Mouse (Mus musculus) limb, embryonic 15.5 days (tissue): Measurements from ENCODE around the gene Insm1. TPM values are rescaled to one million over a fixed set of nuclear protein-coding genes. Genes with fewer than 3 reads are reported as not detected.
A peak's percentile ranks its signal among the peaks of the same experiment; 100 is the strongest.

Experiments used
- ATAC-seq: fragments of 200-750 bp; cut with Nextera tagmentation; 2 replicates; pipeline ENCODE4 v1.8.0; 2017; ENCODE audit warnings: low read depth, moderate TSS enrichment; ENCODE audit not compliant: insufficient number of reproducible peaks, low FRiP score, low TSS enrichment
- H3K27ac ChIP-seq: fragments of 300-500 bp; sonication (generic); 2 replicates; pipeline ENCODE4 v1.5.1; 2015; ENCODE audit warnings: moderate library complexity, mild to moderate bottlenecking, inconsistent platforms
- H3K27me3 ChIP-seq: fragments of 300-500 bp; sonication (generic); 2 replicates; pipeline ENCODE4 v1.6.1; 2015; ENCODE audit warnings: inconsistent platforms
- H3K36me3 ChIP-seq: fragments of 300-500 bp; sonication (generic); 2 replicates; pipeline ENCODE4 v1.6.1; 2015; ENCODE audit warnings: inconsistent platforms
- H3K4me1 ChIP-seq: fragments of 300-500 bp; sonication (generic); 2 replicates; pipeline ENCODE4 v1.6.1; 2015; ENCODE audit warnings: inconsistent platforms
- H3K4me2 ChIP-seq: fragments of 300-500 bp; sonication (generic); 2 replicates; pipeline ENCODE4 v1.6.1; 2015; ENCODE audit warnings: mild to moderate bottlenecking, inconsistent platforms
- H3K4me3 ChIP-seq: fragments of 300-500 bp; sonication (generic); 2 replicates; pipeline ENCODE4 v1.5.1; 2015; ENCODE audit warnings: mild to moderate bottlenecking, inconsistent platforms
- H3K9ac ChIP-seq: fragments of 300-500 bp; sonication (generic); 2 replicates; pipeline ENCODE4 v1.6.1; 2015; ENCODE audit warnings: inconsistent platforms
- H3K9me3 ChIP-seq: fragments of 300-500 bp; sonication (generic); 2 replicates; pipeline ENCODE4 v1.6.1; 2016; ENCODE audit warnings: inconsistent platforms
- WGBS: fragments of 180-500 bp; shearing (Covaris S2); methylation state at CpG from one replicate; pipeline ENCODE4 v1.1.7; 2015; 5-methylcytosine and 5-hydroxymethylcytosine counted together
- polyA plus RNA-seq: library from polyadenylated mRNA; unstranded; fragments of >200 nt; fragmentation: Nextera tagmentation; extraction: Ambion mirVana; gene quantifications from 2 replicates; pipeline ENCODE4 v1.2.1, GENCODE M21; 2015

The Insm1 gene
- polyA plus RNA-seq: 0.06 TPM in 1 of 2 replicates, not detected in the other

DNA sequence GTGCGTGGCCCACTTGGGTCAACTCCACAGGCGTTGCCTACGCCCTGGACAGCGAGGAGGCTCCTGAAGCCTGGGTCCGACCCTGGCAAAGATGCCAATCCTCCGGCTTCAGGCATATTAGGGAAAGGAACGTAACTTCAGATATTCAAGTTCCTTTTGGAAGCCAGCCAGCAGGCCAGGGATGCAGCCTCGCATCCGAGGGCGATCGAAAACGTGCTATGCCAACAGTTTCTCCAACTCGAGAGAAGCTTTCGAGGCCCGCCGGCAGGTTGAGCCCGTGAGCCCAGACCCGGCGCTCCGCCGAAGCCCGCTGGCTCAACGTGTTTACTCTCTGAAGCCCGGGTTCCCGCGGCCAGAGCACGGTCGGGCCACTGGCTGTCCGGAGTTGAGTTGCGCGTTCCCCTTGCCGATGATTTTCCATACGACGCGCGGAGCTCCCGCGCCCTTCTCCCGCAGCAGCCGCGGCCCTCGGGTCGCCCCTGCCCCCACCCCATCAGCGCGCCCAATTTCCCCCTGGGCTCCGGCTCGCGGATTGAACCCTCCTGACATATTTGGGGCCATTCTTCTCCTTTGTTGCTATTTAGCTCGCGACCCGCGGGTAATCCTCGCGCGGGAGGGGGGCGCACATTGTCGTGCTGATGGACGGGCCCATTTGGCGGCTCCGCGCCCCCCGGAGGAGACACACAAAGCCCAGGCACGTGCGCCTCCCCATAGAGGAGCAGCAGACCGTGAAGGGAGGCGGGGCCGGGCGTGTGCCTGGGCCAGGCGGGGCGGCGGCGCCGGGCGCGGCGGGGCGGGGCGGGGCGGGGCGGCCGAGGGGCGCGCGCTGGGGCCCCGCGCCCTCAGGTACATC is at the start of gene Insm1:
Gene Insm1, plus strand, starts transcription at position 846 of the 853 bp plus-strand sequence.
- no peak within 1 kb of the TSS for H3K27ac ChIP-seq

DNA sequence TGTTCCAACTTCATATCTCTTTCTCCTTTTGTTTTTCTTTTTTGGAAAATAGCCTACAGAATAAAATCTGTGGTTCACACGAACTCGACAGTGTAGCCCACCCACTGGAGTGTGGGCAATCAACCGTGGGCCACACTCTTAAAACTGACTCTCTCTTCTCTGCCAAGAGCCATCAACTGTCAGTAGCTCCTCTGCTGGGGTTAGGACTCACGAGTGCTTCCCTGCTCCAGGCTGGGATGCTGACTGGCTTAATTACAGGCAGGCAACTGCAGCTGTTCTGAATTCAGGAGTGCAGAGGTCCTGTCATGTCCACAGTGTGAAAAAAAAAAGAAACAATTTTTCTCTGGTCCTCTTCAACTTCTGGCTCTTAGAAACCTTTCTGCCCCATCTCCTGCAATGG is 49.6 kb upstream of the Insm1 start:
- no peak overlapping the region for H3K4me3 ChIP-seq
- 38% methylated on average over 4 of the region's 4 CpGs for WGBS
- H3K4me2 ChIP-seq: no peak overlapping the region
- no peak overlapping the region for H3K27ac ChIP-seq
- H3K9ac ChIP-seq: no peak overlapping the region
- H3K27me3 ChIP-seq: no peaks in the 10 kb centered on the region
- H3K36me3 ChIP-seq: no peaks in the 10 kb centered on the region
- ATAC-seq: no peak
- H3K9me3 ChIP-seq: no peaks in the 10 kb centered on the region
- no peaks in the 10 kb centered on the region for H3K4me1 ChIP-seq

More for the DNA sequence above, at the start of gene Insm1:
- Histone ChIP-seq H3K27me3 (peaks cover 90% of the 10 kb centered on the region), H3K4me1 (peaks cover 44% of the 10 kb centered on the region), H3K4me2 (peak within 1 kb of the TSS; percentile 99), H3K9ac (no peak within 1 kb of the TSS), H3K4me3 (peak within 1 kb of the TSS; percentile 47), H3K9me3 (no peaks in the 10 kb centered on the region), H3K36me3 (no peaks in the 10 kb centered on the region)
- WGBS: under 1% methylated on average over 78 of the region's 86 CpGs
- no peak; the same call in 1 of the 2 replicates for ATAC-seq

- no peak overlapping the region for H3K27ac ChIP-seq
- no peak for ATAC-seq
- no peak overlapping the region for H3K9ac ChIP-seq
- H3K27me3 ChIP-seq: no peaks in the 10 kb centered on the region
- no peaks in the 10 kb centered on the region for H3K4me1 ChIP-seq
- no peaks in the 10 kb centered on the region for H3K36me3 ChIP-seq
- no peaks in the 10 kb centered on the region for H3K9me3 ChIP-seq
- 80% methylated on average over 7 of the region's 7 CpGs for WGBS
- H3K4me2 ChIP-seq: no peak overlapping the region
- no peak overlapping the region for H3K4me3 ChIP-seq
These were observed 47.5 kb upstream of the Insm1 start for GRCm38 (mm10) chr2:146174173-146174572.

GRCm38 (mm10) chr2:146178718-146179117 is 43.0 kb upstream of the Insm1 start:
- H3K4me3 ChIP-seq: no peak overlapping the region
- H3K27ac ChIP-seq: no peak overlapping the region
- H3K9ac ChIP-seq: no peak overlapping the region
- WGBS: 72% methylated on average over 1 of the region's 1 CpGs
- H3K4me2 ChIP-seq: no peak overlapping the region
- no peak for ATAC-seq
- no peaks in the 10 kb centered on the region for H3K4me1 ChIP-seq
- H3K27me3 ChIP-seq: no peaks in the 10 kb centered on the region
- H3K9me3 ChIP-seq: no peaks in the 10 kb centered on the region
- H3K36me3 ChIP-seq: no peaks in the 10 kb centered on the region

DNA sequence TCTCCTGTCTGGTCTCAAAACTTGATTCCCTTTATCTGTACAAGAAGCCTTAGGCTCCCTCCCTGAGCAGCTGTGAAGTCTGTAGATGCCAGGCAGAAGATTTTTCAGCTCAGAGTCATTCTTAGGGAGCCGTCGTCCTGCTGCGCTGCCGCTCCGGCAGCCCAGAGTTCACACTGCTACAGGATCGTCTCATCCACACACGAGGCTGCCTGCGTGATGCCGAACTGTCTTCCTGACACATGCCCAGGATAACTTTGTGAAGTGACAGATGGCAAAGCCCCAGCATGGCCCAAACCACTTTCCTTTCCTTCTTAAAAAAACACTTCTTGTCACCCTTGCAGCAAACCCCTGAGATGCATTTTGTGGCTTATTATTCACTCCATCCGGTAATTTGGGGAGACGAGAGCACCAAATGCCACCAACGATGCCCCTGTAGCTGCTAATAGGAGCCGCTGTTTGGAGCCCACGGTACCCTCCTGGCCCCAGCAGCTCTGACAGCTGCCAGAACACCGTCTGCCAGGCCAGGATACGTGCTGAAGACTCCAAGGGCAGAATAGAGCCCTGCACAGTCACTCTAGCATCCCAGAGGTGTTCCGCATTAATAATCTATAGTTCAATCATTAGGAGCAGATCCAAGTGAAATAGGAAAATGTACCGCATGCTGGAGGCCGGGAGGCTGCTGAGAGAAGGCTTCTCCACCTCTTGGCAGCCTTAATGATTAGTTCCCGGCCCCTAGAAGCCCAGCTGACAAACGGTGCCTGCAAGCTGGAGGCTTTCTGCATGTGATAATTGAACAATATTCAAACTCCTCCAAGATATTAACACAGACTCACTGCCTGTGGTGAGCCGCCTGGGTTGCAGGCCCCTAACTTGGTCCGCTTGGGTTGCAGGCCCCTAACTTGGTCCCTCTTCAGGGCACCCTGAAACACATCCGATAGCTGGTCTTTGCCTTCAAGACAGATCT is 37.6 kb upstream of the Insm1 start:
- Histone ChIP-seq H3K36me3 (no peaks in the 10 kb centered on the region), H3K4me1 (no peaks in the 10 kb centered on the region), H3K27me3 (no peaks in the 10 kb centered on the region), H3K27ac (no peak overlapping the region), H3K9me3 (no peaks in the 10 kb centered on the region), H3K4me3 (no peak overlapping the region), H3K9ac (no peak overlapping the region), H3K4me2 (no peak overlapping the region)
- 77% methylated on average over 24 of the region's 24 CpGs for WGBS
- ATAC-seq: no peak

- H3K27ac ChIP-seq: no peak overlapping the region
- WGBS: 94% methylated on average over 11 of the region's 11 CpGs
- no peaks in the 10 kb centered on the region for H3K36me3 ChIP-seq
- H3K27me3 ChIP-seq: no peaks in the 10 kb centered on the region
- no peak overlapping the region for H3K9ac ChIP-seq
- no peaks in the 10 kb centered on the region for H3K9me3 ChIP-seq
- H3K4me3 ChIP-seq: no peak overlapping the region
- H3K4me1 ChIP-seq: no peaks in the 10 kb centered on the region
- no peak for ATAC-seq
- no peak overlapping the region for H3K4me2 ChIP-seq
These were observed 25.6 kb upstream of the Insm1 start for GRCm38 (mm10) chr2:146196126-146196525.

GRCm38 (mm10) chr2:146197947-146198346 is 23.8 kb upstream of the Insm1 start:
- Histone ChIP-seq H3K4me3 (no peak overlapping the region), H3K4me2 (no peak overlapping the region), H3K36me3 (no peaks in the 10 kb centered on the region), H3K27ac (no peak overlapping the region), H3K9ac (no peak overlapping the region), H3K27me3 (no peaks in the 10 kb centered on the region), H3K4me1 (no peaks in the 10 kb centered on the region), H3K9me3 (no peaks in the 10 kb centered on the region)
- no peak for ATAC-seq
- 67% methylated on average over 7 of the region's 7 CpGs for WGBS

DNA sequence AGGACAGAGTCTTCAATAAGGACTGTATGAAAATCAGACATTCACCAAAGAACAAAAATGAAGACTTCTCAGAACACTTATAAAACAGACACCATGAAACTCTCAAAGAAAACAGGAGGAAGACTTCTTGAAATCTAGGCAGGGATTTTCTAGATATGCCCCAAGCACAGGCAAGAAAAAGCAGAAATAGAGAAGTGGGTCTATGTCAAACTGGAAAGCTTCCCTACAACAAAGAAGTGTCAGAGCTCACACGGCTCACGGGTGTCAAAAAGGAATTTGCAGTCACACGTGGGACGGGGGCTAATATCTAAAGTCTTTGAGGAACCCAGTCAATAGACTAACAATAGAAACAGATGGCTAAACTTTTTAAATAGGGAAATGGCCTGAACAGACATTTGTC is 10.8 kb upstream of the Insm1 start:
- no peak overlapping the region for H3K4me3 ChIP-seq
- peaks cover 26% of the 10 kb centered on the region for H3K27me3 ChIP-seq
- H3K36me3 ChIP-seq: no peaks in the 10 kb centered on the region
- H3K27ac ChIP-seq: no peak overlapping the region
- no peak overlapping the region for H3K4me2 ChIP-seq
- no peak for ATAC-seq
- H3K9ac ChIP-seq: no peak overlapping the region
- H3K4me1 ChIP-seq: no peaks in the 10 kb centered on the region
- H3K9me3 ChIP-seq: no peaks in the 10 kb centered on the region
- 45% methylated on average over 4 of the region's 4 CpGs for WGBS

DNA sequence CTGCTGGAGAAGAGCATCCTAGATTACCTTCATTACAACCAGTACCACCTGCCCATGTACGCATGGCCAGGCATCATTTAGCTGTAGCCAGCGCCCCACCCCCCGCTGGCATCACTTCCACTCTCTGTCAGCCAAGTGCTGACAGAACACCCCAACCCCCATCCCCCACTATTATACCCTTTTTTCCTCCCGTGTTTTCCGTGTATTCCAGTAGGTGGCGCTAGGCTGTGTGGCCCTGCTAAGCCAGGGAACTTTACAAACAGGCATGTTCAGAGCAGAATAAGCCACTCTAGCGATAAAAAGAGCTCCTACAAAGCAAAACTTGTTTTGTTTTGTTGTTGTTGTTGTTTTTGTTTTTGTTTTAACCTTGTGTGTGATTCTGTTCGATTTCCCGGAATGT is 7.0 kb upstream of the Insm1 start:
- no peaks in the 10 kb centered on the region for H3K9me3 ChIP-seq
- H3K27ac ChIP-seq: no peak overlapping the region
- no peaks in the 10 kb centered on the region for H3K36me3 ChIP-seq
- peaks cover 57% of the 10 kb centered on the region for H3K27me3 ChIP-seq
- no peak overlapping the region for H3K4me2 ChIP-seq
- ATAC-seq: no peak
- no peak overlapping the region for H3K4me3 ChIP-seq
- peaks cover 12% of the 10 kb centered on the region for H3K4me1 ChIP-seq
- no peak overlapping the region for H3K9ac ChIP-seq
- 2% methylated on average over 9 of the region's 9 CpGs for WGBS

DNA sequence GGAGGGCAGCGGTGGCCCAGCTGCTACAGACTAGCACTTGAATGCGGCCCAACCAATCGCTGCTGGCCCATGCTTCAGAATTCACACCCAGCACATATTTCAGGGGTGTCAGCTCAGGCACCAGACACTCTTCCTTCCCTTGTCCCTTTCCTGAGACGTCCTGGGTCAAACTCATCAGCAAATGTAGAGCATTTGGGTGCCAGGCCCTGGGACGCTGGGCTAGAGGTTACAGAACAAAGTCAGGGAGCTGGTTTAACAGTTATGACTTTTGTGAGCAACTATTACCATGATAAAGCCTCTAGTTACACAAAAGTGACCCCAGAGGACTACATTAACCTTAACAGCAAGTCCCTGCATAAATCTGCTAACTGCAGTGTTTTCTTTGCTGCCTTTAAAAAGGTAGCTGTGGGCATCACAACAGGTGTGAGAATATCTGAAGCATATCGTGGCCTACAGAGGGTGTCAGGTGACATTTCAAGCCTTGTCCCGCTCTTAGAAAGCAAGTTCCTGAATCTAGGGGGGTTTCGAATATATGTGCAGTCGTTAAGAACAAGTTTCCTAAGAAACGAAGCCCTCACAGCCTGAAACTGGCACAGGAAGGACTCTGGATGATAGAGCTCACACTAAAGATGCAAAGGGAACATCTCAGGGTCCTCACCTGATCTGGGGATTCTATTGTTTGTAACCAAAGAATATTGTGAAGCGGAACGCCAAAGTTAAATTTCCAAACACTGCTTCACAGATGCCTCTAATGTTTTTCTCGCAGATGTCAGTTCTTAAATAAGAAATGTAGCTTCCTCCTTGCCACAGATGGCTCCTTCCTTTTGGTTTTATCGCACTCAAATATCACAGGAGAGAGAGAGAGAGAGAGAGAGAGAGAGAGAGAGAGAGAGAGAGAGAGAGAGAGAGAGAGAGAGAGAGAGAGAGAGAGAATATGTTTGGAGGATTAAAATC is 5.3 kb upstream of the Insm1 start:
- H3K27ac ChIP-seq: no peak overlapping the region
- no peak overlapping the region for H3K4me3 ChIP-seq
- H3K36me3 ChIP-seq: no peaks in the 10 kb centered on the region
- no peaks in the 10 kb centered on the region for H3K9me3 ChIP-seq
- peaks cover 21% of the 10 kb centered on the region for H3K4me1 ChIP-seq
- peaks cover 71% of the 10 kb centered on the region for H3K27me3 ChIP-seq
- 14% methylated on average over 14 of the region's 14 CpGs for WGBS
- no peak overlapping the region for H3K4me2 ChIP-seq
- no peak overlapping the region for H3K9ac ChIP-seq
- no peak for ATAC-seq
